Mouse (Mus musculus) heart, embryonic 16.5 days (tissue): ENCODE data around the gene Cfd. TPM values are rescaled to one million over a fixed set of nuclear protein-coding genes. Genes with fewer than 3 reads are reported as not detected.

Experiments used
- microRNA-seq: library from miRNA; unstranded; fragments of <30 nt; microRNA quantifications from one replicate; pipeline ENCODE4, GENCODE M21; 2017
- polyA plus RNA-seq: library from polyadenylated mRNA; unstranded; fragments of >200 nt; fragmentation: Nextera tagmentation; extraction: Ambion mirVana; gene quantifications from 2 replicates; pipeline ENCODE4 v1.2.1, GENCODE M21; 2015

Gene Cfd
- polyA plus RNA-seq, 1 experiment from 2014 or later, result not detected

Small RNA genes within 50 kb of the gene (microRNA-seq; reads per million reads assigned to microRNA genes)
- not detected for gene Mir6910

Other genes starting within 250 kb of the Cfd start
- not detected in 2 replicates for gene Odf3l2, start 245.1 kb upstream of the Cfd start, polyA plus RNA-seq
- gene Madcam1, start 226.3 kb upstream of the Cfd start, polyA plus RNA-seq, result 1.4 and 1.8 TPM in 2 replicates
- gene Tpgs1, start 221.5 kb upstream of the Cfd start, polyA plus RNA-seq, result 45.5 and 47.0 TPM in 2 replicates
- 98.0 and 101 TPM in 2 replicates for gene Cdc34, start 208.7 kb upstream of the Cfd start, polyA plus RNA-seq
- 1.1 and 1.3 TPM in 2 replicates for gene Gzmm, start 201.8 kb upstream of the Cfd start, polyA plus RNA-seq
- gene Bsg, start 186.4 kb upstream of the Cfd start, polyA plus RNA-seq, result 1,046 and 1,072 TPM in 2 replicates
- not detected in 2 replicates for gene Hcn2, start 174.2 kb upstream of the Cfd start, polyA plus RNA-seq
- 36.1 and 36.3 TPM in 2 replicates for gene Polrmt, start 144.3 kb upstream of the Cfd start, polyA plus RNA-seq
- 0.13 TPM in 1 of 2 replicates, not detected in the other for gene Fgf22, start 135.8 kb upstream of the Cfd start, polyA plus RNA-seq
- gene Rnf126, start 123.9 kb upstream of the Cfd start, polyA plus RNA-seq, result 56.0 and 57.4 TPM in 2 replicates
- gene Fstl3, start 113.6 kb upstream of the Cfd start, polyA plus RNA-seq, result 22.6 and 26.7 TPM in 2 replicates
- 2.9 and 7.9 TPM in 2 replicates for gene Prss57, start 99.9 kb upstream of the Cfd start, polyA plus RNA-seq
- 59.6 and 67.6 TPM in 2 replicates for gene Palm, start 97.3 kb upstream of the Cfd start, polyA plus RNA-seq
- gene Misp, start 69.9 kb upstream of the Cfd start, polyA plus RNA-seq, result 1.8 and 1.9 TPM in 2 replicates
- 125 and 146 TPM in 2 replicates for gene Ptbp1, start 36.4 kb upstream of the Cfd start, polyA plus RNA-seq
- gene Prtn3, start 16.4 kb upstream of the Cfd start, polyA plus RNA-seq, result 1.2 and 1.9 TPM in 2 replicates
- gene Plppr3, start 16.2 kb upstream of the Cfd start, polyA plus RNA-seq, result 9.1 and 9.8 TPM in 2 replicates
- gene Elane, start 4.6 kb upstream of the Cfd start, polyA plus RNA-seq, result 0.20 and 1.1 TPM in 2 replicates
- 44.9 and 45.2 TPM in 2 replicates for gene Med16, start 18.1 kb downstream of the Cfd start, polyA plus RNA-seq
- gene Gm26602, start 20.0 kb downstream of the Cfd start, polyA plus RNA-seq, result 2.4 and 13.2 TPM in 2 replicates
- gene Kiss1r, start 26.1 kb downstream of the Cfd start, polyA plus RNA-seq, result 0.49 and 0.64 TPM in 2 replicates
- gene R3hdm4, start 30.4 kb downstream of the Cfd start, polyA plus RNA-seq, result 112 and 114 TPM in 2 replicates
- gene Arid3a, start 36.2 kb downstream of the Cfd start, polyA plus RNA-seq, result 1.5 and 2.3 TPM in 2 replicates
- 69.6 TPM in 2 replicates for gene Wdr18, start 69.3 kb downstream of the Cfd start, polyA plus RNA-seq
- gene Grin3b, start 79.9 kb downstream of the Cfd start, polyA plus RNA-seq, result 0.25 and 0.35 TPM in 2 replicates
- 10.6 and 13.5 TPM in 2 replicates for gene Tmem259, start 93.5 kb downstream of the Cfd start, polyA plus RNA-seq
- gene Cnn2, start 97.7 kb downstream of the Cfd start, polyA plus RNA-seq, result 218 and 255 TPM in 2 replicates
- gene Abca7, start 105.6 kb downstream of the Cfd start, polyA plus RNA-seq, result 3.2 TPM in 2 replicates
- 10.9 and 17.7 TPM in 2 replicates for gene Arhgap45, start 125.8 kb downstream of the Cfd start, polyA plus RNA-seq
- gene Polr2e, start 148.9 kb downstream of the Cfd start, polyA plus RNA-seq, result 136 and 144 TPM in 2 replicates
- gene Gpx4, start 156.3 kb downstream of the Cfd start, polyA plus RNA-seq, result 668 and 748 TPM in 2 replicates
- 11.7 and 13.5 TPM in 2 replicates for gene Sbno2, start 214.7 kb downstream of the Cfd start, polyA plus RNA-seq
- gene Stk11, start 224.9 kb downstream of the Cfd start, polyA plus RNA-seq, result 13.8 and 15.3 TPM in 2 replicates
- gene Atp5d, start 247.8 kb downstream of the Cfd start, polyA plus RNA-seq, result 1,107 and 1,132 TPM in 2 replicates
- gene Cbarp, start 250.0 kb downstream of the Cfd start, polyA plus RNA-seq, result 2.5 TPM in 2 replicates